ENCODE assay signal across 16 mouse cellular contexts in genomic region chr5:136165246-136165645, GRCm38 (mm10). TPM values are rescaled to one million over a fixed set of nuclear protein-coding genes. Genes with fewer than 3 reads are reported as not detected.
DNase-seq lines count a peak whose midpoint lies in the region; ATAC-seq lines count a peak whose summit lies in the region.
"Had no signal": no experiment of that assay in that cellular context is flagged by ENCODE, and none has a peak within 500 bp of the region (broad histone marks: within the 10 kb centered on the region; RNA-seq: fewer than 3 reads in every experiment).

No protein-coding gene starts in this region.

- no peak for DNase-seq in embryonic facial prominence, embryonic 14.5 days (ENCODE audit: low spot score)
- no peak for DNase-seq in embryonic facial prominence, embryonic 10.5 days (ENCODE audit: low spot score)
- no peak for DNase-seq in heart, postnatal 25 days (ENCODE audit: low spot score)
- DNase-seq: adrenal gland, adult 8-10 months; gastrocnemius, postnatal 10 days; kidney, adult 2 months; layer of hippocampus, postnatal 36 days; lung, adult 18-20 months; thymus, postnatal 36 days had no signal

- intact Hi-C loops in heart, postnatal 25 days (cut with DNase I): no loop called here

- H3K27me3 ChIP-seq in embryonic facial prominence, embryonic 14.5 days (replicated peaks; ENCODE audit: control insufficient read depth, insufficient read depth, low read length): no peaks in the 10 kb centered on the region
- H3K27me3 ChIP-seq in embryonic facial prominence, embryonic 10.5 days (replicated peaks; ENCODE audit: low read depth, poor library complexity, severe bottlenecking): no peaks in the 10 kb centered on the region
- H3K27me3 ChIP-seq in neural tube, embryonic 13.5 days: no peaks in the 10 kb centered on the region
- no peaks in the 10 kb centered on the region for H3K27me3 ChIP-seq in neural tube, embryonic 15.5 days (replicated peaks)
- no peaks in the 10 kb centered on the region for H3K27me3 ChIP-seq in midbrain, embryonic 12.5 days
- H3K27me3 ChIP-seq in intestine, embryonic 15.5 days (replicated peaks): no peaks in the 10 kb centered on the region
- H3K27me3 ChIP-seq: CH12.LX; embryonic facial prominence, embryonic 15.5 days had no signal

- WGBS in embryonic facial prominence, embryonic 14.5 days: 83% methylated on average over 8 of the region's 8 CpGs
- 77% methylated on average over 8 of the region's 8 CpGs for WGBS in embryonic facial prominence, embryonic 10.5 days
- WGBS in neural tube, embryonic 13.5 days: 75% methylated on average over 8 of the region's 8 CpGs
- WGBS in neural tube, embryonic 15.5 days: 71% methylated on average over 8 of the region's 8 CpGs
- WGBS in midbrain, embryonic 12.5 days: 86% methylated on average over 8 of the region's 8 CpGs
- WGBS in intestine, embryonic 15.5 days: 81% methylated on average over 8 of the region's 8 CpGs

- no peak for ATAC-seq in embryonic facial prominence, embryonic 14.5 days (ENCODE audit: low read depth)
- no peak for ATAC-seq in neural tube, embryonic 13.5 days (ENCODE audit: low read depth)
- no peak for ATAC-seq in neural tube, embryonic 15.5 days (ENCODE audit: low FRiP score)
- no peak for ATAC-seq in midbrain, embryonic 12.5 days (ENCODE audit: low FRiP score, low read depth)
- ATAC-seq in intestine, embryonic 15.5 days: no peak

- 0 out of 2 replicates have a peak overlapping the region, but pooled peaks have one; percentile 19 for H3K9ac ChIP-seq in embryonic facial prominence, embryonic 14.5 days (ENCODE audit: low read depth, low read length)
- H3K9ac ChIP-seq in neural tube, embryonic 13.5 days: peak overlapping the region; percentile 17; the same call in 1 of the 2 replicates
- H3K9ac ChIP-seq in neural tube, embryonic 15.5 days (replicated peaks): no peak overlapping the region
- H3K9ac ChIP-seq in midbrain, embryonic 12.5 days (replicated peaks): no peak overlapping the region
- no peak overlapping the region for H3K9ac ChIP-seq in intestine, embryonic 15.5 days
- H3K9ac ChIP-seq: embryonic facial prominence, embryonic 15.5 days had no signal

- no peaks in the 10 kb centered on the region for H3K4me1 ChIP-seq in embryonic facial prominence, embryonic 14.5 days (ENCODE audit: control insufficient read depth, insufficient read depth, low read length)
- peaks cover 8% of the 10 kb centered on the region for H3K4me1 ChIP-seq in embryonic facial prominence, embryonic 10.5 days
- peaks cover 30% of the 10 kb centered on the region for H3K4me1 ChIP-seq in neural tube, embryonic 13.5 days (replicated peaks)
- H3K4me1 ChIP-seq in neural tube, embryonic 15.5 days: peaks cover 16% of the 10 kb centered on the region
- H3K4me1 ChIP-seq in midbrain, embryonic 12.5 days: peaks cover 7% of the 10 kb centered on the region; the same call in 1 of the 2 replicates
- H3K4me1 ChIP-seq in intestine, embryonic 15.5 days (replicated peaks): peaks cover 2% of the 10 kb centered on the region; the same call in 1 of the 2 replicates

- H3K9me3 ChIP-seq in embryonic facial prominence, embryonic 14.5 days (ENCODE audit: control insufficient read depth, low read length): 0 out of 2 replicates have a peak, but pooled peaks cover 6% of the 10 kb centered on the region
- peaks cover 6% of the 10 kb centered on the region; the same call in 1 of the 2 replicates for H3K9me3 ChIP-seq in embryonic facial prominence, embryonic 10.5 days
- 0 out of 2 replicates have a peak, but pooled peaks cover 5% of the 10 kb centered on the region for H3K9me3 ChIP-seq in neural tube, embryonic 13.5 days
- no peaks in the 10 kb centered on the region for H3K9me3 ChIP-seq in neural tube, embryonic 15.5 days (replicated peaks)
- no peaks in the 10 kb centered on the region for H3K9me3 ChIP-seq in midbrain, embryonic 12.5 days
- no peaks in the 10 kb centered on the region for H3K9me3 ChIP-seq in intestine, embryonic 15.5 days
- H3K9me3 ChIP-seq: embryonic facial prominence, embryonic 15.5 days had no signal

- no peak overlapping the region for H3K27ac ChIP-seq in embryonic facial prominence, embryonic 14.5 days (replicated peaks; ENCODE audit: low read depth, low read length)
- H3K27ac ChIP-seq in embryonic facial prominence, embryonic 10.5 days (replicated peaks): no peak overlapping the region
- H3K27ac ChIP-seq in neural tube, embryonic 13.5 days (replicated peaks): peak overlapping the region; percentile 28; the same call in 1 of the 2 replicates
- H3K27ac ChIP-seq in neural tube, embryonic 15.5 days (replicated peaks): no peak overlapping the region
- peak overlapping the region; percentile 30; the same call in 1 of the 2 replicates for H3K27ac ChIP-seq in midbrain, embryonic 12.5 days (replicated peaks)
- no peak overlapping the region for H3K27ac ChIP-seq in intestine, embryonic 15.5 days
- H3K27ac ChIP-seq: embryonic facial prominence, embryonic 15.5 days; forebrain, embryonic 10.5 days had no signal

- no peak overlapping the region for H3K4me3 ChIP-seq in embryonic facial prominence, embryonic 14.5 days (ENCODE audit: low read depth, low read length)
- H3K4me3 ChIP-seq in embryonic facial prominence, embryonic 10.5 days: no peak overlapping the region
- H3K4me3 ChIP-seq in neural tube, embryonic 13.5 days: no peak overlapping the region
- H3K4me3 ChIP-seq in neural tube, embryonic 15.5 days (replicated peaks): no peak overlapping the region
- H3K4me3 ChIP-seq in midbrain, embryonic 12.5 days: no peak overlapping the region
- H3K4me3 ChIP-seq in intestine, embryonic 15.5 days (replicated peaks): no peak overlapping the region
- H3K4me3 ChIP-seq: embryonic facial prominence, embryonic 15.5 days; forebrain, embryonic 10.5 days had no signal

- H3K36me3 ChIP-seq in embryonic facial prominence, embryonic 14.5 days (ENCODE audit: control insufficient read depth, insufficient read depth, low read length): peaks cover 20% of the 10 kb centered on the region; the same call in 1 of the 2 replicates
- H3K36me3 ChIP-seq in embryonic facial prominence, embryonic 10.5 days (replicated peaks): peaks cover 20% of the 10 kb centered on the region; the same call in 1 of the 2 replicates
- H3K36me3 ChIP-seq in neural tube, embryonic 13.5 days: peaks cover 33% of the 10 kb centered on the region
- peaks cover 32% of the 10 kb centered on the region for H3K36me3 ChIP-seq in neural tube, embryonic 15.5 days
- H3K36me3 ChIP-seq in midbrain, embryonic 12.5 days: peaks cover 12% of the 10 kb centered on the region; the same call in 1 of the 2 replicates
- no peaks in the 10 kb centered on the region for H3K36me3 ChIP-seq in intestine, embryonic 15.5 days

- H3K4me2 ChIP-seq in embryonic facial prominence, embryonic 14.5 days (ENCODE audit: low read depth, low read length): no peak overlapping the region
- no peak overlapping the region for H3K4me2 ChIP-seq in neural tube, embryonic 13.5 days
- no peak overlapping the region for H3K4me2 ChIP-seq in neural tube, embryonic 15.5 days
- H3K4me2 ChIP-seq in midbrain, embryonic 12.5 days (replicated peaks): no peak overlapping the region
- no peak overlapping the region for H3K4me2 ChIP-seq in intestine, embryonic 15.5 days (replicated peaks)
- H3K4me2 ChIP-seq: embryonic facial prominence, embryonic 15.5 days had no signal

RNA-seq across cellular contexts. Expression of gene Orai2, which starts 5.3 kb away (rescaled TPM):
- polyA plus RNA-seq in embryonic facial prominence, embryonic 14.5 days (2014; fragmentation: Nextera tagmentation; extraction: Ambion mirVana): 12.0 and 12.4 TPM in 2 replicates
- polyA plus RNA-seq in embryonic facial prominence, embryonic 10.5 days (2016; fragmentation: Nextera tagmentation; extraction: Ambion mirVana): 7.4 and 8.2 TPM in 2 replicates
- 29.1 and 33.7 TPM in 2 replicates for polyA plus RNA-seq in neural tube, embryonic 13.5 days (2015; fragmentation: Nextera tagmentation; extraction: Ambion mirVana)
- polyA plus RNA-seq in neural tube, embryonic 15.5 days (2015; fragmentation: Nextera tagmentation; extraction: Ambion mirVana): 40.0 and 45.6 TPM in 2 replicates
- 14.6 and 17.0 TPM in 2 replicates for polyA plus RNA-seq in midbrain, embryonic 12.5 days (2016; fragmentation: Nextera tagmentation; extraction: Ambion mirVana)
- total RNA-seq in heart, postnatal 25 days (2021): 1 to 10 TPM in 1 of 2 experiments, under 1 TPM in 1; 0.87 to 1.2 TPM
- 6.4 and 6.7 TPM in 2 replicates for polyA plus RNA-seq in intestine, embryonic 15.5 days (2015; fragmentation: Nextera tagmentation; extraction: Ambion mirVana)

RNA-seq across cellular contexts. Expression of gene Alkbh4, which starts 29.3 kb away (rescaled TPM):
- 11.7 and 15.2 TPM in 2 replicates for polyA plus RNA-seq in embryonic facial prominence, embryonic 14.5 days (2014; fragmentation: Nextera tagmentation; extraction: Ambion mirVana)
- 26.3 and 29.1 TPM in 2 replicates for polyA plus RNA-seq in embryonic facial prominence, embryonic 10.5 days (2016; fragmentation: Nextera tagmentation; extraction: Ambion mirVana)
- 21.1 and 22.4 TPM in 2 replicates for polyA plus RNA-seq in neural tube, embryonic 13.5 days (2015; fragmentation: Nextera tagmentation; extraction: Ambion mirVana)
- 23.2 and 24.2 TPM in 2 replicates for polyA plus RNA-seq in neural tube, embryonic 15.5 days (2015; fragmentation: Nextera tagmentation; extraction: Ambion mirVana)
- polyA plus RNA-seq in midbrain, embryonic 12.5 days (2016; fragmentation: Nextera tagmentation; extraction: Ambion mirVana): 23.5 and 26.4 TPM in 2 replicates
- total RNA-seq in heart, postnatal 25 days (2021): 1 to 10 TPM; 5.3 to 6.0 TPM
- polyA plus RNA-seq in intestine, embryonic 15.5 days (2015; fragmentation: Nextera tagmentation; extraction: Ambion mirVana): 15.3 and 17.2 TPM in 2 replicates

RNA-seq across cellular contexts. Expression of gene Lrwd1, which starts 29.4 kb away (rescaled TPM):
- polyA plus RNA-seq in embryonic facial prominence, embryonic 14.5 days (2014; fragmentation: Nextera tagmentation; extraction: Ambion mirVana): 29.7 and 32.0 TPM in 2 replicates
- polyA plus RNA-seq in embryonic facial prominence, embryonic 10.5 days (2016; fragmentation: Nextera tagmentation; extraction: Ambion mirVana): 59.7 and 62.4 TPM in 2 replicates
- polyA plus RNA-seq in neural tube, embryonic 13.5 days (2015; fragmentation: Nextera tagmentation; extraction: Ambion mirVana): 25.0 and 25.6 TPM in 2 replicates
- 22.7 and 29.4 TPM in 2 replicates for polyA plus RNA-seq in neural tube, embryonic 15.5 days (2015; fragmentation: Nextera tagmentation; extraction: Ambion mirVana)
- polyA plus RNA-seq in midbrain, embryonic 12.5 days (2016; fragmentation: Nextera tagmentation; extraction: Ambion mirVana): 40.0 and 41.4 TPM in 2 replicates
- total RNA-seq in heart, postnatal 25 days (2021): 1 to 10 TPM; 5.0 to 6.3 TPM
- polyA plus RNA-seq in intestine, embryonic 15.5 days (2015; fragmentation: Nextera tagmentation; extraction: Ambion mirVana): 24.5 and 25.3 TPM in 2 replicates

RNA-seq across cellular contexts. Expression of gene Prkrip1, which starts 33.5 kb away (rescaled TPM):
- 48.0 and 52.0 TPM in 2 replicates for polyA plus RNA-seq in embryonic facial prominence, embryonic 14.5 days (2014; fragmentation: Nextera tagmentation; extraction: Ambion mirVana)
- 68.6 and 76.8 TPM in 2 replicates for polyA plus RNA-seq in embryonic facial prominence, embryonic 10.5 days (2016; fragmentation: Nextera tagmentation; extraction: Ambion mirVana)
- 58.8 and 69.0 TPM in 2 replicates for polyA plus RNA-seq in neural tube, embryonic 13.5 days (2015; fragmentation: Nextera tagmentation; extraction: Ambion mirVana)
- polyA plus RNA-seq in neural tube, embryonic 15.5 days (2015; fragmentation: Nextera tagmentation; extraction: Ambion mirVana): 62.1 and 63.9 TPM in 2 replicates
- 71.4 and 79.6 TPM in 2 replicates for polyA plus RNA-seq in midbrain, embryonic 12.5 days (2016; fragmentation: Nextera tagmentation; extraction: Ambion mirVana)
- 10 to 100 TPM; 17.3 to 20.9 TPM for total RNA-seq in heart, postnatal 25 days (2021)
- 44.2 and 45.7 TPM in 2 replicates for polyA plus RNA-seq in intestine, embryonic 15.5 days (2015; fragmentation: Nextera tagmentation; extraction: Ambion mirVana)

RNA-seq across cellular contexts. Expression of gene Polr2j, which starts 48.8 kb away (rescaled TPM):
- polyA plus RNA-seq in embryonic facial prominence, embryonic 14.5 days (2014; fragmentation: Nextera tagmentation; extraction: Ambion mirVana): 227 and 230 TPM in 2 replicates
- 300 and 301 TPM in 2 replicates for polyA plus RNA-seq in embryonic facial prominence, embryonic 10.5 days (2016; fragmentation: Nextera tagmentation; extraction: Ambion mirVana)
- polyA plus RNA-seq in neural tube, embryonic 13.5 days (2015; fragmentation: Nextera tagmentation; extraction: Ambion mirVana): 210 and 232 TPM in 2 replicates
- polyA plus RNA-seq in neural tube, embryonic 15.5 days (2015; fragmentation: Nextera tagmentation; extraction: Ambion mirVana): 216 and 226 TPM in 2 replicates
- 224 and 227 TPM in 2 replicates for polyA plus RNA-seq in midbrain, embryonic 12.5 days (2016; fragmentation: Nextera tagmentation; extraction: Ambion mirVana)
- total RNA-seq in heart, postnatal 25 days (2021): 10 to 100 TPM; 64.4 to 71.9 TPM
- 231 and 236 TPM in 2 replicates for polyA plus RNA-seq in intestine, embryonic 15.5 days (2015; fragmentation: Nextera tagmentation; extraction: Ambion mirVana)

Comparison
In these comparisons a context has a peak if more than half of its experiments do, and no peak if none do; other contexts are left out.
1. H3K27ac ChIP-seq: peak in neural tube, embryonic 13.5 days (single experiment) and midbrain, embryonic 12.5 days (single experiment); none in embryonic facial prominence, embryonic 14.5 days (single experiment), embryonic facial prominence, embryonic 10.5 days (single experiment), neural tube, embryonic 15.5 days (single experiment) and intestine, embryonic 15.5 days (single experiment).
2. H3K9ac ChIP-seq: peak in embryonic facial prominence, embryonic 14.5 days (single experiment) and neural tube, embryonic 13.5 days (single experiment); none in neural tube, embryonic 15.5 days (single experiment), midbrain, embryonic 12.5 days (single experiment) and intestine, embryonic 15.5 days (single experiment).